Comparison of ENCODE assay signal across 8 mouse cellular contexts in genomic region chr7:127375271-127376245, GRCm38 (mm10). TPM values are rescaled to one million over a fixed set of nuclear protein-coding genes. Genes with fewer than 3 reads are reported as not detected.
A peak's percentile ranks its signal among the peaks of the same experiment; 100 is the strongest.
DNase-seq lines count a peak whose midpoint lies in the region; ATAC-seq and TF ChIP-seq lines count a peak whose summit lies in the region.
"Not testable (repeated sequence)": the region's sequence is repeated elsewhere in the genome, so short reads cannot be mapped to it uniquely, and the experiment has no call there.

Gene Zfp747, minus strand, starts transcription at chr7:127376050.

- peak; percentile 97 for DNase-seq in brain, embryonic 14.5 days (ENCODE audit: low read depth)
- peak; percentile 98 for DNase-seq in kidney, postnatal 0 days (ENCODE audit: low spot score)
- peak; percentile 80 for DNase-seq in liver, embryonic 11.5 days (ENCODE audit: low spot score)
- DNase-seq in naive thymus-derived CD4-positive, alpha-beta T cell, adult 2 months (ENCODE audit: low read depth): peak; percentile 97

- peaks cover 14% of the 10 kb centered on the region for H3K79me2 ChIP-seq in C2C12 (ENCODE audit: control insufficient read depth, insufficient read depth)

- peak within 1 kb of the TSS; percentile 91 for H3K4me2 ChIP-seq in heart, embryonic 12.5 days
- peak within 1 kb of the TSS; percentile 69 for H3K4me2 ChIP-seq in kidney, postnatal 0 days (ENCODE audit: low read length)
- peak within 1 kb of the TSS; percentile 79 for H3K4me2 ChIP-seq in liver, embryonic 11.5 days
- peak within 1 kb of the TSS; percentile 60 for H3K4me2 ChIP-seq in stomach, embryonic 14.5 days (replicated peaks; ENCODE audit: low read depth, low read length)

- not testable (repeated sequence) for H3K27me3 ChIP-seq in C2C12 (ENCODE audit: control insufficient read depth, insufficient read depth, insufficient read length); erythroblast, embryonic 14.5 days (ENCODE audit: control insufficient read depth); heart, embryonic 12.5 days (replicated peaks); kidney, postnatal 0 days (ENCODE audit: insufficient read depth, low read length); liver, embryonic 11.5 days (replicated peaks; ENCODE audit: control insufficient read depth, insufficient read depth, low read length); stomach, embryonic 14.5 days (ENCODE audit: control insufficient read depth, insufficient read depth, low read length)

- not testable (repeated sequence) for H3K79me3 ChIP-seq in C2C12 (ENCODE audit: low read depth)

- peak; percentile 28 for TF ChIP-seq CTCF in C2C12 (IDR thresholded peaks at IDR 0.05; ENCODE audit: control insufficient read depth, insufficient read depth, insufficient read length)
- TF ChIP-seq CTCF in brain, embryonic 14.5 days (IDR thresholded peaks at IDR 0.05; ENCODE audit: borderline replicate concordance, extremely low read depth, insufficient read depth, insufficient read length): peak; percentile 67
- peak; percentile 79 for TF ChIP-seq CTCF in kidney, postnatal 0 days (IDR thresholded peaks at IDR 0.05; ENCODE audit: low read depth)

- peak within 1 kb of the TSS; percentile 32; the same call in 1 of the 2 replicates for H3K27ac ChIP-seq in heart, embryonic 12.5 days (ENCODE audit: poor library complexity, severe bottlenecking)
- H3K27ac ChIP-seq in kidney, postnatal 0 days: peak within 1 kb of the TSS; percentile 76
- peak within 1 kb of the TSS; percentile 62 for H3K27ac ChIP-seq in liver, embryonic 11.5 days (ENCODE audit: low read depth, low read length)
- H3K27ac ChIP-seq in stomach, embryonic 14.5 days (ENCODE audit: low read length): peak within 1 kb of the TSS; percentile 44; the same call in 1 of the 2 replicates

- H3K9ac ChIP-seq in heart, embryonic 12.5 days: peak within 1 kb of the TSS; percentile 88
- peak within 1 kb of the TSS; percentile 77 for H3K9ac ChIP-seq in kidney, postnatal 0 days (ENCODE audit: low read depth, low read length)
- H3K9ac ChIP-seq in liver, embryonic 11.5 days (ENCODE audit: low read depth, low read length): peak within 1 kb of the TSS; percentile 84
- peak within 1 kb of the TSS; percentile 37; the same call in 1 of the 2 replicates for H3K9ac ChIP-seq in stomach, embryonic 14.5 days (replicated peaks; ENCODE audit: low read depth, low read length)

- peaks cover 11% of the 10 kb centered on the region for H3K36me3 ChIP-seq in C2C12 (ENCODE audit: control insufficient read depth, insufficient read depth)
- peaks cover 10% of the 10 kb centered on the region for H3K36me3 ChIP-seq in erythroblast, embryonic 14.5 days (ENCODE audit: control insufficient read depth)
- H3K36me3 ChIP-seq in heart, embryonic 12.5 days: peaks cover 15% of the 10 kb centered on the region
- H3K36me3 ChIP-seq in kidney, postnatal 0 days (ENCODE audit: insufficient read depth, low read length); liver, embryonic 11.5 days (ENCODE audit: control insufficient read depth, insufficient read depth, low read length); stomach, embryonic 14.5 days (ENCODE audit: control insufficient read depth, insufficient read depth, low read length): not testable (repeated sequence)

- H3ac ChIP-seq in C2C12 (ENCODE audit: control insufficient read depth, insufficient read length, low read depth): peak within 1 kb of the TSS; percentile 80

- H3K4me3 ChIP-seq in C2C12 (ENCODE audit: insufficient read depth, poor library complexity, severe bottlenecking): peak within 1 kb of the TSS; percentile 49
- peak within 1 kb of the TSS; percentile 91 for H3K4me3 ChIP-seq in erythroblast, embryonic 14.5 days (replicated peaks)
- H3K4me3 ChIP-seq in heart, embryonic 12.5 days: peak within 1 kb of the TSS; percentile 78
- H3K4me3 ChIP-seq in kidney, postnatal 0 days (replicated peaks; ENCODE audit: low read depth, low read length): peak within 1 kb of the TSS; percentile 64
- H3K4me3 ChIP-seq in liver, embryonic 11.5 days (ENCODE audit: low read depth, low read length): peak within 1 kb of the TSS; percentile 76
- H3K4me3 ChIP-seq in stomach, embryonic 14.5 days (ENCODE audit: low read depth, low read length): peak within 1 kb of the TSS; percentile 62

- peak; percentile 38; the same call in 1 of the 2 replicates for TF ChIP-seq POLR2A in brain, embryonic 14.5 days (IDR thresholded peaks at IDR 0.05; ENCODE audit: borderline replicate concordance, extremely low read depth, insufficient read depth, insufficient read length, poor library complexity, severe bottlenecking)

- not testable (repeated sequence) for H3K9me3 ChIP-seq in erythroblast, embryonic 14.5 days (ENCODE audit: control insufficient read depth, low read length); heart, embryonic 12.5 days (replicated peaks); kidney, postnatal 0 days (replicated peaks; ENCODE audit: low read length); liver, embryonic 11.5 days (ENCODE audit: control insufficient read depth, low read length); stomach, embryonic 14.5 days (ENCODE audit: control insufficient read depth, low read depth, low read length)

- peaks cover 32% of the 10 kb centered on the region for H3K4me1 ChIP-seq in erythroblast, embryonic 14.5 days (ENCODE audit: control insufficient read depth)
- not testable (repeated sequence) for H3K4me1 ChIP-seq in heart, embryonic 12.5 days (replicated peaks); kidney, postnatal 0 days (replicated peaks; ENCODE audit: insufficient read depth, low read length); liver, embryonic 11.5 days (replicated peaks; ENCODE audit: control insufficient read depth, insufficient read depth, low read length); stomach, embryonic 14.5 days (ENCODE audit: control insufficient read depth, insufficient read depth, low read length)

- ATAC-seq in heart, embryonic 12.5 days (ENCODE audit: insufficient number of reproducible peaks, low FRiP score): peak; percentile 94
- ATAC-seq in kidney, postnatal 0 days (replicated peaks; ENCODE audit: low FRiP score, low read depth): peak; percentile 93
- peak; percentile 96 for ATAC-seq in liver, embryonic 11.5 days (replicated peaks; ENCODE audit: low FRiP score)
- peak; percentile 93 for ATAC-seq in stomach, embryonic 14.5 days (ENCODE audit: insufficient number of reproducible peaks, insufficient read depth, low FRiP score, low read depth)

- 3% methylated on average over 49 of the region's 49 CpGs for WGBS in heart, embryonic 12.5 days
- WGBS in kidney, postnatal 0 days: 2% methylated on average over 48 of the region's 49 CpGs
- under 1% methylated on average over 49 of the region's 49 CpGs for WGBS in liver, embryonic 11.5 days
- WGBS in stomach, embryonic 14.5 days: 1% methylated on average over 49 of the region's 49 CpGs

TF ChIP-seq in C2C12, 6 proteins besides CTCF, POLR2A, EP300 and RAD21:
- TF ChIP-seq USF1 (IDR thresholded peaks at IDR 0.05; ENCODE audit: low read depth): peak; percentile 96
- TF ChIP-seq MAX (IDR thresholded peaks at IDR 0.05): peak; percentile 68

RNA-seq across cellular contexts. Expression of gene Zfp747, which starts in this region (rescaled TPM):
- polyA plus RNA-seq in C2C12 (2012; fragmentation: generic; extraction: Trizol): 5.1 TPM
- polyA plus RNA-seq in brain, embryonic 14.5 days (2012; rRNA removed): 7.6 and 7.8 TPM in 2 replicates
- polyA plus RNA-seq in erythroblast, embryonic 14.5 days (2012): 0.08 TPM in 1 of 2 replicates, not detected in the other
- polyA plus RNA-seq in heart, embryonic 12.5 days (2016; fragmentation: Nextera tagmentation; extraction: Ambion mirVana): 4.6 and 5.1 TPM in 2 replicates
- 5.5 and 6.8 TPM in 2 replicates for polyA plus RNA-seq in kidney, postnatal 0 days (2015; fragmentation: Nextera tagmentation; extraction: Ambion mirVana)
- polyA plus RNA-seq in liver, embryonic 11.5 days (2014; fragmentation: Nextera tagmentation; extraction: Ambion mirVana): 4.9 and 5.8 TPM in 2 replicates
- polyA plus RNA-seq in stomach, embryonic 14.5 days (2014; fragmentation: Nextera tagmentation; extraction: Ambion mirVana): 8.1 and 9.4 TPM in 2 replicates

Comparison
In these comparisons a context has a peak if more than half of its experiments do, and no peak if none do; other contexts are left out.
1. Peak in every context shown above with its lines: DNase-seq, ATAC-seq, H3K4me3 ChIP-seq and H3K27ac ChIP-seq.
2. CTCF ChIP-seq: peak in every context shown above with its lines; median percentile 79 in kidney, postnatal 0 days; 67 in brain, embryonic 14.5 days; 28 in C2C12.
3. H3K9ac ChIP-seq: peak in every context shown above with its lines; median percentile 88 in heart, embryonic 12.5 days; 84 in liver, embryonic 11.5 days; 77 in kidney, postnatal 0 days; 37 in stomach, embryonic 14.5 days.